Mouse (Mus musculus): Measurements from ENCODE around the gene Sh3pxd2a. TPM values are rescaled to one million over a fixed set of nuclear protein-coding genes. Genes with fewer than 3 reads are reported as not detected.

Sh3pxd2a gene
- total and polyA plus RNA-seq, 3 experiments, result 36.1 to 53.2 (median 52.3) TPM

GRCm38 (mm10) chr19:47319521-47320330 is 144.5 kb downstream of the Sh3pxd2a start:
- intact Hi-C loops (cut with DNase I), result loop anchor here (5.0 kb wide), 1 partner anchor 42 kb away; no protein-coding TSS in a partner anchor
- peak; percentile 35 for TF ChIP-seq CTCF (IDR thresholded peaks at IDR 0.05)
- TF ChIP-seq POLR2A (IDR thresholded peaks at IDR 0.05; ENCODE audit: insufficient read depth, low read depth, low read length), result no peak
- no peak for TF ChIP-seq EP300 (IDR thresholded peaks at IDR 0.05; ENCODE audit: insufficient read depth, low read depth, low read length)
- Histone ChIP-seq H3K4me3 (peak overlapping the region; percentile 25), H3K4me1 (ENCODE audit: control insufficient read depth, insufficient read depth, low read length) (peaks cover 35% of the 10 kb centered on the region), H3K36me3 (ENCODE audit: control insufficient read depth, insufficient read depth, low read length) (no peaks in the 10 kb centered on the region), H3K79me2 (replicated peaks; ENCODE audit: control insufficient read depth, insufficient read depth, low read length) (no peaks in the 10 kb centered on the region), H3K9ac (ENCODE audit: low read depth, low read length) (peak overlapping the region; percentile 29), H3K27me3 (ENCODE audit: control insufficient read depth, insufficient read depth, low read length) (no peaks in the 10 kb centered on the region), H3K27ac (peak overlapping the region; percentile 74)
- 47% methylated on average over 10 of the region's 10 CpGs for WGBS
- no peak for DNase-seq

GRCm38 (mm10) chr19:47319061-47319460 is 145.1 kb downstream of the Sh3pxd2a start:
- H3K4me1 ChIP-seq (ENCODE audit: control insufficient read depth, insufficient read depth, low read length), result peaks cover 35% of the 10 kb centered on the region
- no peak overlapping the region for H3K27ac ChIP-seq
- H3K4me3 ChIP-seq, result no peak overlapping the region
- intact Hi-C loops (cut with DNase I), result loop anchor here (5.0 kb wide), 1 partner anchor 42 kb away; no protein-coding TSS in a partner anchor
- TF ChIP-seq CTCF (IDR thresholded peaks at IDR 0.05) (no peak), POLR2A (IDR thresholded peaks at IDR 0.05; ENCODE audit: insufficient read depth, low read depth, low read length) (no peak), EP300 (IDR thresholded peaks at IDR 0.05; ENCODE audit: insufficient read depth, low read depth, low read length) (no peak)
- no peaks in the 10 kb centered on the region for H3K36me3 ChIP-seq (ENCODE audit: control insufficient read depth, insufficient read depth, low read length)
- DNase-seq, result no peak
- H3K79me2 ChIP-seq (replicated peaks; ENCODE audit: control insufficient read depth, insufficient read depth, low read length), result no peaks in the 10 kb centered on the region
- 78% methylated on average over 8 of the region's 8 CpGs for WGBS
- H3K27me3 ChIP-seq (ENCODE audit: control insufficient read depth, insufficient read depth, low read length), result no peaks in the 10 kb centered on the region
- H3K9ac ChIP-seq (ENCODE audit: low read depth, low read length), result 0 out of 2 replicates have a peak overlapping the region, but pooled peaks have one; percentile 0

GRCm38 (mm10) chr19:47317063-47317938 is 146.9 kb downstream of the Sh3pxd2a start:
- Histone ChIP-seq H3K27me3 (ENCODE audit: control insufficient read depth, insufficient read depth, low read length) (no peaks in the 10 kb centered on the region), H3K36me3 (ENCODE audit: control insufficient read depth, insufficient read depth, low read length) (no peaks in the 10 kb centered on the region), H3K4me3 (no peak overlapping the region), H3K27ac (peak overlapping the region; percentile 13; the same call in 1 of the 2 replicates), H3K4me1 (ENCODE audit: control insufficient read depth, insufficient read depth, low read length) (peaks cover 42% of the 10 kb centered on the region), H3K9ac (ENCODE audit: low read depth, low read length) (peak overlapping the region; percentile 30), H3K79me2 (replicated peaks; ENCODE audit: control insufficient read depth, insufficient read depth, low read length) (no peaks in the 10 kb centered on the region)
- WGBS, result 44% methylated on average over 15 of the region's 15 CpGs
- intact Hi-C loops (cut with DNase I), result loop anchor here (5.0 kb wide), 1 partner anchor 40 kb away; no protein-coding TSS in a partner anchor
- DNase-seq, result peak in 1 of 2 experiments; percentile 67
- TF ChIP-seq EP300 (IDR thresholded peaks at IDR 0.05; ENCODE audit: insufficient read depth, low read depth, low read length) (no peak), POLR2A (IDR thresholded peaks at IDR 0.05; ENCODE audit: insufficient read depth, low read depth, low read length) (no peak), CTCF (IDR thresholded peaks at IDR 0.05) (no peak)

GRCm38 (mm10) chr19:47316288-47317062 is 147.7 kb downstream of the Sh3pxd2a start:
- Histone ChIP-seq H3K4me1 (ENCODE audit: control insufficient read depth, insufficient read depth, low read length) (peaks cover 42% of the 10 kb centered on the region), H3K27ac (peak overlapping the region; percentile 33; the same call in 1 of the 2 replicates), H3K27me3 (ENCODE audit: control insufficient read depth, insufficient read depth, low read length) (no peaks in the 10 kb centered on the region), H3K79me2 (replicated peaks; ENCODE audit: control insufficient read depth, insufficient read depth, low read length) (no peaks in the 10 kb centered on the region), H3K9ac (ENCODE audit: low read depth, low read length) (no peak overlapping the region), H3K36me3 (ENCODE audit: control insufficient read depth, insufficient read depth, low read length) (no peaks in the 10 kb centered on the region), H3K4me3 (no peak overlapping the region)
- WGBS, result 55% methylated on average over 19 of the region's 19 CpGs
- intact Hi-C loops (cut with DNase I), result loop anchor here (5.0 kb wide), 1 partner anchor 39 kb away; no protein-coding TSS in a partner anchor
- TF ChIP-seq POLR2A (IDR thresholded peaks at IDR 0.05; ENCODE audit: insufficient read depth, low read depth, low read length) (no peak), CTCF (IDR thresholded peaks at IDR 0.05) (0 out of 2 replicates have a peak, but pooled peaks have one; percentile 15)
- DNase-seq, result no peak

- no peaks in the 10 kb centered on the region for H3K79me2 ChIP-seq (replicated peaks; ENCODE audit: control insufficient read depth, insufficient read depth, low read length)
- H3K27ac ChIP-seq, result peak overlapping the region; percentile 33; the same call in 1 of the 2 replicates
- no peaks in the 10 kb centered on the region for H3K36me3 ChIP-seq (ENCODE audit: control insufficient read depth, insufficient read depth, low read length)
- peaks cover 38% of the 10 kb centered on the region for H3K4me1 ChIP-seq (ENCODE audit: control insufficient read depth, insufficient read depth, low read length)
- intact Hi-C loops (cut with DNase I), result loop anchor here (2.0 to 5.0 kb wide), 2 partner anchors 15 to 39 kb away; no protein-coding TSS in a partner anchor
- WGBS, result 12% methylated on average over 1 of the region's 1 CpGs
- no peaks in the 10 kb centered on the region for H3K27me3 ChIP-seq (ENCODE audit: control insufficient read depth, insufficient read depth, low read length)
- DNase-seq, result no peak
- H3K4me3 ChIP-seq, result no peak overlapping the region
- no peak overlapping the region for H3K9ac ChIP-seq (ENCODE audit: low read depth, low read length)
- TF ChIP-seq EP300 (IDR thresholded peaks at IDR 0.05; ENCODE audit: insufficient read depth, low read depth, low read length), result no peak
- no peak for TF ChIP-seq CTCF (IDR thresholded peaks at IDR 0.05)
- no peak for TF ChIP-seq POLR2A (IDR thresholded peaks at IDR 0.05; ENCODE audit: insufficient read depth, low read depth, low read length)
Observed at GRCm38 (mm10) chr19:47315917-47316265, 148.3 kb downstream of the Sh3pxd2a start.

Data from heart, adult 2 months (tissue).